Mouse (Mus musculus): ENCODE results near the gene Abcg8. TPM values are rescaled to one million over a fixed set of nuclear protein-coding genes. Genes with fewer than 3 reads are reported as not detected.

Abcg8 gene
- total RNA-seq, 1 experiment from 2014 or later, result not detected

DNA sequence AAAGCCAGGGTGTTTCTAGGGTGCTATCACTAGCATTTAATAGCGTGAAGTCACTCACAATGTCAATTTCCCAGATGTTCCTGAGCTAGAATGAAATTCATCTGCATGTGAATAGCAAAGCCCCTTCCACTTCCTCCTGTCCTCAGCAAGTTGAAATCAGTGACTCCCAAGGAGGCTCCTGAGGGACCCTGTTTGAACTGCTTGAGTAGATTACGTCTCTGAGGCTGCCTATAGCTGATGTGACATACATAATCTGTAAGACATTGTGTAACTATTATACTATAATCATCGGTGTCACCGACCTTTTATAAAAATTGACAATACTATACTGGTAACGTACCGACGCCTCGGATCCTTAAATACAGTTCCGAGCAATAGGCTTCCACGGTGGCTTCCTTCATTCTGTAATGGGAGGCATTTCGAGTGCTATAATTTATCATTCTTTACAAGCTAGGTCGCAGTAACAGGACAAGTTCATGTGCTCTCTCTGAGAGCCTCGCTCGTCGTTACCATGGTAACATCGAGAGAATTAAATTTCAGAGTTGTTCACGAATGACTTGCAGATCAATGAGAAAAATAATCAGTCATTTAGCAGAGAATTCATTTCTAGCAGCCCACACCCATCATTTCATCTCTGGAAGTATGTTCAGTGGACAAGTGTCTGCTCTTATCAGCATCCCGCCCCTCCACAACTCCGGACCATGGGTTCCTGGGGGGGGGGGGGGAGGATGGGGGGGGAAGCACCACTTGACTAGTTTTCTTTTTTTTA, 19.3 kb upstream of the Abcg8 start:
- no peak for ATAC-seq (replicated peaks; ENCODE audit: insufficient number of reproducible peaks, low FRiP score, low TSS enrichment, poor library complexity, severe bottlenecking)

DNA sequence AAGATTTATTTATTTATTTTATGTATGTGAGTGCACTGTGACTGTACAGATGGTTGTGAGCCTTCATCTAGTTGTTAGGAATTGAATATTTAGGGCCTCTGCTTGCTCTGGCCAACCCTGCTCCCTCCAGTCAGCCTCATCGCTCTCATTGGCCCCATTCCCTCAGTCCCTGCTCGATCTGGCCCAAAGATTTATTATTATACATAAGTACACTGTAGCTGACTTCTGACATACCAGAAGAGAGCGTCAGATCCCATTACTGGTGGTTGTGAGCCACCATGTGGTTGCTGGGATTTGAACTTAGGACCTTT, 18.7 kb upstream of the Abcg8 start:
- no peak for ATAC-seq (replicated peaks; ENCODE audit: insufficient number of reproducible peaks, low FRiP score, low TSS enrichment, poor library complexity, severe bottlenecking)

DNA sequence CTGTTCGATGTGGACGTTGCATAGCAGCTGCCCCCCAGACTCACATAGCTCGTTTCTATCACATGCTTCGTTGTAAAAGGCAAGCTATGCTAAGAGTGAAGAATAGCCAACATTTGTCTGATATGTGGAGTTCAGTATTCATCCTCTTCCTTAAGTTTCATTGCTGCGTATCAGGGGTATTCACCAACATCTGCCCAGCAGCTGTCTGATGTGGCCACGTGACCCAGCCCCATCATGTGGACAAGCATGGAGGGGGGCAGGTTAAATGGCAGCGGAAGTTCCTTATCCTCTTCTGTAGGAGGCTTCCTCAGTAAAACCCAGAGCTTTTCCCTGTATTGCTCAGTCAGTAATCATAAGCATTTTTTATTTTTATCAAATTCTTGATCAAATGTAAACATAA, 18.3 kb upstream of the Abcg8 start:
- no peak for ATAC-seq (replicated peaks; ENCODE audit: insufficient number of reproducible peaks, low FRiP score, low TSS enrichment, poor library complexity, severe bottlenecking)

DNA sequence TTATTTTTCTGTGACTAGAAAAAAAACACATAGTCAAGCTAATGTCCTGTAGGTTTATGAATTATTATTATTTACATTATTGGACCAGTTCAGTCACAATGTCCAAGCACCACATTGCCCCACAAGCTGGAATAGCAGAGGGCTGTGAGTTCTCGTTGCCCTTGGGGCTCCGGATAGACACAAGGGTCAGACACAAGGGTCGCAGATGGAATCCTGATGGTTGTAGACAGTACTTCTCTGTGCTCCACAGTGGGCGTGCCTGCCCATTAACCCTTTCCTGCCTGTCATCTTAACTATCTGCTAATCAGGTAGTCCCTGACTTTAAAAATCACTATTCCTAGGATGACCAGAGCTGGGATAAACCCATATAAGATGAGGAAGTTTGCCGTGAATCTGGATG, 17.9 kb upstream of the Abcg8 start:
- no peak for ATAC-seq (replicated peaks; ENCODE audit: insufficient number of reproducible peaks, low FRiP score, low TSS enrichment, poor library complexity, severe bottlenecking)

DNA sequence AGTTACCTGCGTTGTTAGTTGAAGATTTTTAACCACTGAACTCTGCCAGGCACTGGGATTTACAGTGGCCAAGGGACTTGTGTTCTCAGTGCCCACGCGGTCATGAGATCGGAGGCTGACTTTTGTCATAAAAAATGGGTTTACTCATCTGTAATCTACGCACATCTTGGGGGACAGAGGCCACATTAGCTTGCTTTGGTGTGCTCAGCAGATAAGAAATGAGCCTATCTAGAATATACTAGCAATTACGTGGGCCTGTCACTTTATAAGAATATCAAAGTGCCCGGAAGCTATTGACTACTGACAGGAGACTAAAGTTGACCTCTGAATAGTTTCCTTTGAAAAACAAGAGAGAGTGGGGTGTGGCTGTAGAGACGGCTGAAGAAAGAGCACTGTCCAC, 17.2 kb upstream of the Abcg8 start:
- ATAC-seq (replicated peaks; ENCODE audit: insufficient number of reproducible peaks, low FRiP score, low TSS enrichment, poor library complexity, severe bottlenecking), result no peak

DNA sequence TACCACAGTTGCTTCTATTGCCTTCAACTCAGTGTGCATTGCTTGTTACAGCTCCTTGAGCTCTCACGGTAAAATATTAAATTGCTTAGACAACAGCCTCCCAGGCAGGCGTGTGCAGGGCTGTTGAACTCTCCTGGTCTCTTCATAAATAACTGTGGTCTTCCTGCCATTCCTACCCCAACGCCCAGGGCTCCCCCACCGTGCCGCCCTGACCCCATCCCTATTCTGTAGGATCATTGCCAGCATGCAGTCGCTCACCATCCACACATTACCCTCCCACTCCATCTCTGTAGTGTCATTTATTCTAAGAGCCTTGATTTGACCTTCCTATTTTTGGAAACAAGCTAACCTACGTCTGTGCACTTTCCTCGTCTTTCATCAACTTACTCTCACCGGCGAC, 11.0 kb upstream of the Abcg8 start:
- no peak for ATAC-seq (replicated peaks; ENCODE audit: insufficient number of reproducible peaks, low FRiP score, low TSS enrichment, poor library complexity, severe bottlenecking)

- ATAC-seq (replicated peaks; ENCODE audit: insufficient number of reproducible peaks, low FRiP score, low TSS enrichment, poor library complexity, severe bottlenecking), result no peak
Observed at GRCm38 (mm10) chr17:84665691-84666090, 10.4 kb upstream of the Abcg8 start.

DNA sequence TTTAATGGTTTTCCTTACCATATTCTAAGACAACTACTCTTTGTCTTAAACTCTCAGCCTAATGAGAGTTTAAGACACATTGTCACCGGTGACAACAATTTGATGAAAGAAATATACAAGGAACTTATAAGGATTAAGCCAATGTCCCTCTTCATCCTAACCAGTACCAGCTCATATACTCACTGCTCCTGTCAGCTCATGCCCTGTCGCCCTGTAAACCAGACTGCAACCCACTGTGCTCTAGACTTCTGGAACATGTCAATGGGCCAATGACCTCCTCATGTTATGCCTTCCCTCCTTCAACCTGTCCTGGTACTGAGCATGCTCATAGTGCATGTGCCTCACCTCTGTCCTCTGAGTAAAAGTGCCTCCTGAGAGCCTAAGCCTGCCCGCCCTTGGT, 8.3 kb upstream of the Abcg8 start:
- ATAC-seq (replicated peaks; ENCODE audit: insufficient number of reproducible peaks, low FRiP score, low TSS enrichment, poor library complexity, severe bottlenecking), result no peak

DNA sequence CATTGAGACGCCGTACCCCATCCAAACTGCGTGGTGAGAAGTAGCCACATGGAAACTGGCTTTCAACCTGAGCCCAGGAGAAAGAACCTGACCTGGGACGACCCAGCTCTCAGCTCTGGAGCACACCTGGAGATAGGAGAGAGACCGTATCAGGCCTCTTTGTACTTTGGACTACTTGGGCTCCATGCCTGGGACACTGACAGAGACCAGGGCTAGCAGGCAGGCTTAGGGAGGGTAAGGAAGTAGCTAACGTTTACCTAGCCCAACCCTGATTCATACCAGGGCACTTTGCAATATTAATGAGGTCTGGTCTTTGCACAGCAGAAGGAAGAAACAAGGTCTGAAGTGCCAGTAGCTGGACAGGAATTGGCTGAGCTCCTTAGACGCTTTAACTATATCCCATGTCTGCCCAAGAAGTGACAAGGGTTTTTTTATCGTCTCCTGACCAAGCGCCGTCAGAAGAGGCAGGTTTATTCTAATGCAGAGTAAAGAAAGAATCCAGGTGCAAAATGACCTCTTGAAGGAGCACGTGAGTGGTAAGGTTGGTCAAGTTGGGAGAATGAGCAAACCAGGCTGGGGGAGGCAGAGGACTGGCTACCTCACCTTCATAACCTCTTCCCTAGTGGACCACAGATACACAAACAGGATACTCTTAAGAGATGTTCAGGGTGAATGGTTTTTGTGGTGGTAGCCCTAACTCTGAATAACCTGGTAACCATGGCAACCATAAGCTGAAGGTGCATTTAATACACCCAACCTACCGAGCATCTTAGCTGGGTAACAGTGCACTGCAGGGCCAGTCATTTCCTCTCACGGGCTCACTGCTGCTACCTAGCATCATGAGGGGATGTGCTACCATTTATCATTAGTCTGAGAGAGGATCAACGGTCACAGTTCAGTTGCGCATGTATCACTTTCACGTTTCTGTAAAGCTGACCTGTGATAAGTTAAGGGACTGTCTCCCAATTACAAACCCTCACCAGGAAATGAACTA, 3.4 kb upstream of the Abcg8 start:
- no peak for ATAC-seq (replicated peaks; ENCODE audit: insufficient number of reproducible peaks, low FRiP score, low TSS enrichment, poor library complexity, severe bottlenecking)

- ATAC-seq (replicated peaks; ENCODE audit: insufficient number of reproducible peaks, low FRiP score, low TSS enrichment, poor library complexity, severe bottlenecking), result no peak
Observed at GRCm38 (mm10) chr17:84674048-84674447, 2.1 kb upstream of the Abcg8 start.

GRCm38 (mm10) chr17:84675204-84675603, 898 bp upstream of the Abcg8 start:
- ATAC-seq (replicated peaks; ENCODE audit: insufficient number of reproducible peaks, low FRiP score, low TSS enrichment, poor library complexity, severe bottlenecking), result no peak

DNA sequence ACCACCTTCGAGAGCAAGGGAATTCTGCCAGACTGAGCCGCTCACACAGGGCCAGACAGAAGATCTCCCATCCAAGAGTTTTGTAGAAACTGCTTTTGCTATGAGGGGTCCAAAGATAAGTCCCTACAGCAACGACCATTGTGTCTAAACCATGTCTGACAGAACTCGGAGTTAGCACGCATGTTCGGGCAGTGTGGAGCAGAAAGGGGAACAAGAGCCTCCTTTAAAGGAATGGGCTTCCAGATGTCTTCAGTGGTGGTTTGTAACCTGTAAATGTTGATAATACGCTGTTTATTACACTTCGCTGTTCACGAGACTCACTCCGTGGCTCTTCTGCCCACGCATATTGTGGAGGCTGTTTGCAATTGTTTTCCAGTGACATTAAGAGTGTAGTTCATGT, 1.5 kb downstream of the Abcg8 start:
- no peak for ATAC-seq (replicated peaks; ENCODE audit: insufficient number of reproducible peaks, low FRiP score, low TSS enrichment, poor library complexity, severe bottlenecking)

GRCm38 (mm10) chr17:84681670-84682069, 5.6 kb downstream of the Abcg8 start:
- ATAC-seq (replicated peaks; ENCODE audit: insufficient number of reproducible peaks, low FRiP score, low TSS enrichment, poor library complexity, severe bottlenecking), result no peak

- no peak for ATAC-seq (replicated peaks; ENCODE audit: insufficient number of reproducible peaks, low FRiP score, low TSS enrichment, poor library complexity, severe bottlenecking)
Observed at GRCm38 (mm10) chr17:84682734-84683717, 6.9 kb downstream of the Abcg8 start, which contains the start of gene Abcg5. Gene Abcg5, minus strand, starts transcription at chr17:84683011.

GRCm38 (mm10) chr17:84684284-84684683, 8.2 kb downstream of the Abcg8 start:
- no peak for ATAC-seq (replicated peaks; ENCODE audit: insufficient number of reproducible peaks, low FRiP score, low TSS enrichment, poor library complexity, severe bottlenecking)

- ATAC-seq (replicated peaks; ENCODE audit: insufficient number of reproducible peaks, low FRiP score, low TSS enrichment, poor library complexity, severe bottlenecking), result no peak
Observed at GRCm38 (mm10) chr17:84685286-84685685, 9.2 kb downstream of the Abcg8 start.

GRCm38 (mm10) chr17:84687994-84688393, 11.9 kb downstream of the Abcg8 start:
- ATAC-seq (replicated peaks; ENCODE audit: insufficient number of reproducible peaks, low FRiP score, low TSS enrichment, poor library complexity, severe bottlenecking), result no peak

DNA sequence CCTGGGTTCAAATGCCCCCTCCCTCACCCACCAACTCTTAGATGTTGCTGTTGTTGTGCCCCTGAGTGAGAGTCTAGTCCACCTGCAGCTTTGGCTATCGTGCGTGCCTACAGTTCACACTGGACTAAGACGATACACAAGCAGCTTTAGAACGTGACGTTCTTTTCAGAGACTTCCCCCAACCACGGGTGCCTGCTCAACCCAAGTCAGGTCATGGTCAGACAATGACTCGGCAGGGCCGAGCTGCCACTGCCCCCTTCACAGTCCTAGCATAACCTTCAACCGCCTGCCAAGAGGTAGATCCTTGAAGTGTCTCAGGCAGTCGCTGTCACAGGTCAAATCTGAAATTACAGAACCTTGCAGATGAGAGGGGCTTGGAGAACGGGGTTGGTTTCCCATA, 12.7 kb downstream of the Abcg8 start:
- ATAC-seq (replicated peaks; ENCODE audit: insufficient number of reproducible peaks, low FRiP score, low TSS enrichment, poor library complexity, severe bottlenecking), result no peak

- no peak for ATAC-seq (replicated peaks; ENCODE audit: insufficient number of reproducible peaks, low FRiP score, low TSS enrichment, poor library complexity, severe bottlenecking)
Observed at GRCm38 (mm10) chr17:84689316-84689715, 13.2 kb downstream of the Abcg8 start.
